Mouse (Mus musculus) adipocyte (in vitro differentiated cells): ENCODE measurements around the gene Tmem186.

ENCODE experiments used
- DNase-seq: peaks from one replicate; pipeline ENCODE4 v3.0.0-alpha.2; 2016; ENCODE audit warnings: low spot score

Tmem186 gene

GRCm38 (mm10) chr16:8666452-8666851 lies 28.9 kb upstream of the Tmem186 start:
- DNase-seq = no peak

GRCm38 (mm10) chr16:8665367-8665766 lies 27.9 kb upstream of the Tmem186 start:
- DNase-seq = no peak

- DNase-seq = no peak
Measured at GRCm38 (mm10) chr16:8663606-8664539, 26.4 kb upstream of the Tmem186 start.

GRCm38 (mm10) chr16:8663022-8663421 lies 25.5 kb upstream of the Tmem186 start:
- no peak for DNase-seq

GRCm38 (mm10) chr16:8658764-8659163 lies 21.3 kb upstream of the Tmem186 start:
- DNase-seq = peak; percentile 94

- DNase-seq = peak; percentile 50
Measured at GRCm38 (mm10) chr16:8658349-8658748, 20.8 kb upstream of the Tmem186 start.

- no peak for DNase-seq
Measured at GRCm38 (mm10) chr16:8656256-8656655, 18.7 kb upstream of the Tmem186 start.

GRCm38 (mm10) chr16:8655599-8655998 lies 18.1 kb upstream of the Tmem186 start:
- no peak for DNase-seq

- no peak for DNase-seq
Measured at GRCm38 (mm10) chr16:8655108-8655507, 17.6 kb upstream of the Tmem186 start.

- peak; percentile 80 for DNase-seq
Measured at GRCm38 (mm10) chr16:8650007-8650406, 12.5 kb upstream of the Tmem186 start.

GRCm38 (mm10) chr16:8645546-8645945 lies 8.0 kb upstream of the Tmem186 start:
- no peak for DNase-seq

- peak; percentile 78 for DNase-seq
Measured at GRCm38 (mm10) chr16:8643855-8644254, 6.3 kb upstream of the Tmem186 start.

GRCm38 (mm10) chr16:8639466-8640191 lies 2.1 kb upstream of the Tmem186 start:
- DNase-seq = no peak

- DNase-seq = no peak
Measured at GRCm38 (mm10) chr16:8638131-8638530, 619 bp upstream of the Tmem186 start.

GRCm38 (mm10) chr16:8636867-8637216 lies 670 bp downstream of the Tmem186 start:
- no peak for DNase-seq

GRCm38 (mm10) chr16:8631428-8631827 lies 6.1 kb downstream of the Tmem186 start:
- peak; percentile 18 for DNase-seq

GRCm38 (mm10) chr16:8630419-8630818 lies 7.1 kb downstream of the Tmem186 start:
- peak; percentile 74 for DNase-seq

- no peak for DNase-seq
Measured at GRCm38 (mm10) chr16:8620315-8621115, 17.0 kb downstream of the Tmem186 start.

GRCm38 (mm10) chr16:8619659-8620314 lies 17.7 kb downstream of the Tmem186 start:
- DNase-seq = no peak

GRCm38 (mm10) chr16:8613447-8613846 lies 24.1 kb downstream of the Tmem186 start:
- DNase-seq = no peak

GRCm38 (mm10) chr16:8613039-8613438 lies 24.5 kb downstream of the Tmem186 start:
- no peak for DNase-seq
